Mouse (Mus musculus) forebrain, embryonic 12.5 days (tissue): Measurements from ENCODE around the gene Med24. TPM values are rescaled to one million over a fixed set of nuclear protein-coding genes. Genes with fewer than 3 reads are reported as not detected.

ENCODE experiments used
- ATAC-seq: fragments of 200-750 bp; cut with Nextera tagmentation; 2 replicates; pipeline ENCODE4 v1.8.0; 2017; ENCODE audit warnings: moderate TSS enrichment; ENCODE audit not compliant: low FRiP score
- H3K27ac ChIP-seq: fragments of 300-500 bp; sonication (generic); 2 replicates; pipeline ENCODE4 v1.5.1; 2016; ENCODE audit warnings: mild to moderate bottlenecking
- H3K27me3 ChIP-seq: fragments of 300-500 bp; sonication (generic); 2 replicates; pipeline ENCODE4 v1.6.1; 2016; ENCODE audit warnings: mild to moderate bottlenecking
- H3K36me3 ChIP-seq: fragments of 300-500 bp; sonication (generic); replicated peaks from 2 replicates; pipeline ENCODE4 v1.6.1; 2016; ENCODE audit warnings: mild to moderate bottlenecking
- H3K4me1 ChIP-seq: fragments of 300-500 bp; sonication (generic); 2 replicates; pipeline ENCODE4 v1.6.1; 2016
- H3K4me2 ChIP-seq: fragments of 300-500 bp; sonication (generic); 2 replicates; pipeline ENCODE4 v1.6.1; 2016; ENCODE audit warnings: mild to moderate bottlenecking, moderate library complexity
- H3K4me3 ChIP-seq: fragments of 300-500 bp; sonication (generic); replicated peaks from 2 replicates; pipeline ENCODE4 v1.5.1; 2016; ENCODE audit warnings: mild to moderate bottlenecking
- H3K9ac ChIP-seq: fragments of 300-500 bp; sonication (generic); 2 replicates; pipeline ENCODE4 v1.6.1; 2016; ENCODE audit warnings: mild to moderate bottlenecking
- H3K9me3 ChIP-seq: fragments of 300-500 bp; sonication (generic); 2 replicates; pipeline ENCODE4 v1.6.1; 2016
- WGBS: fragments of 180-500 bp; shearing (Covaris S2); methylation state at CpG from one replicate; pipeline ENCODE4 v1.1.7; 2016; 5-methylcytosine and 5-hydroxymethylcytosine counted together
- polyA plus RNA-seq: library from polyadenylated mRNA; unstranded; fragments of >200 nt; fragmentation: Nextera tagmentation; extraction: Ambion mirVana; gene quantifications from 2 replicates; pipeline ENCODE4 v1.2.1, GENCODE M21; 2016

The Med24 gene
- polyA plus RNA-seq, 1 experiment from 2014 or later: 88.1 TPM

GRCm38 (mm10) chr11:98762756-98763501 lies 33.7 kb upstream of the Med24 start:
- ATAC-seq: no peak

GRCm38 (mm10) chr11:98761939-98762338 lies 32.7 kb upstream of the Med24 start:
- H3K36me3 ChIP-seq: peaks cover 68% of the 10 kb centered on the region
- H3K27ac ChIP-seq: no peak overlapping the region
- no peak for ATAC-seq
- no peak overlapping the region for H3K9ac ChIP-seq
- no peaks in the 10 kb centered on the region for H3K27me3 ChIP-seq
- H3K4me1 ChIP-seq: peaks cover 19% of the 10 kb centered on the region
- no peaks in the 10 kb centered on the region for H3K9me3 ChIP-seq
- no peak overlapping the region for H3K4me2 ChIP-seq
- H3K4me3 ChIP-seq: no peak overlapping the region
- WGBS: 93% methylated on average over 4 of the region's 4 CpGs

More at GRCm38 (mm10) chr11:98762756-98763501, 33.7 kb upstream of the Med24 start:
- no peak overlapping the region for H3K4me3 ChIP-seq
- H3K36me3 ChIP-seq: peaks cover 60% of the 10 kb centered on the region
- H3K27ac ChIP-seq: no peak overlapping the region
- H3K4me1 ChIP-seq: peaks cover 29% of the 10 kb centered on the region
- H3K27me3 ChIP-seq: no peaks in the 10 kb centered on the region
- H3K9me3 ChIP-seq: no peaks in the 10 kb centered on the region
- H3K9ac ChIP-seq: no peak overlapping the region
- WGBS: 68% methylated on average over 17 of the region's 17 CpGs
- H3K4me2 ChIP-seq: no peak overlapping the region

- H3K36me3 ChIP-seq: peaks cover 54% of the 10 kb centered on the region
- ATAC-seq: no peak
- H3K9ac ChIP-seq: no peak overlapping the region
- no peak overlapping the region for H3K4me3 ChIP-seq
- no peak overlapping the region for H3K27ac ChIP-seq
- no peaks in the 10 kb centered on the region for H3K9me3 ChIP-seq
- WGBS: 85% methylated on average over 12 of the region's 12 CpGs
- H3K4me2 ChIP-seq: no peak overlapping the region
- peaks cover 25% of the 10 kb centered on the region for H3K4me1 ChIP-seq
- H3K27me3 ChIP-seq: no peaks in the 10 kb centered on the region
Observed at GRCm38 (mm10) chr11:98756711-98757110, 27.5 kb upstream of the Med24 start.

GRCm38 (mm10) chr11:98755726-98756380 lies 26.6 kb upstream of the Med24 start:
- WGBS: 93% methylated on average over 6 of the region's 6 CpGs
- Histone ChIP-seq H3K4me1 (peaks cover 34% of the 10 kb centered on the region), H3K27me3 (no peaks in the 10 kb centered on the region), H3K9ac (no peak overlapping the region), H3K4me2 (no peak overlapping the region), H3K36me3 (peaks cover 49% of the 10 kb centered on the region), H3K4me3 (no peak overlapping the region), H3K27ac (no peak overlapping the region), H3K9me3 (no peaks in the 10 kb centered on the region)
- no peak for ATAC-seq

- peak overlapping the region; percentile 53; the same call in 1 of the 2 replicates for H3K27ac ChIP-seq
- no peak overlapping the region for H3K4me2 ChIP-seq
- peaks cover 42% of the 10 kb centered on the region for H3K36me3 ChIP-seq
- H3K4me1 ChIP-seq: peaks cover 45% of the 10 kb centered on the region
- H3K9me3 ChIP-seq: no peaks in the 10 kb centered on the region
- ATAC-seq: peak; percentile 59
- 25% methylated on average over 7 of the region's 7 CpGs for WGBS
- H3K9ac ChIP-seq: peak overlapping the region; percentile 12; the same call in 1 of the 2 replicates
- no peak overlapping the region for H3K4me3 ChIP-seq
- no peaks in the 10 kb centered on the region for H3K27me3 ChIP-seq
Observed at GRCm38 (mm10) chr11:98754621-98755181, 25.5 kb upstream of the Med24 start.

GRCm38 (mm10) chr11:98754151-98754620 lies 25.0 kb upstream of the Med24 start:
- no peaks in the 10 kb centered on the region for H3K27me3 ChIP-seq
- H3K36me3 ChIP-seq: peaks cover 40% of the 10 kb centered on the region
- peak overlapping the region; percentile 53 for H3K27ac ChIP-seq
- H3K9me3 ChIP-seq: no peaks in the 10 kb centered on the region
- H3K4me3 ChIP-seq: no peak overlapping the region
- no peak overlapping the region for H3K4me2 ChIP-seq
- H3K4me1 ChIP-seq: peaks cover 51% of the 10 kb centered on the region
- peak overlapping the region; percentile 12; the same call in 1 of the 2 replicates for H3K9ac ChIP-seq
- WGBS: 78% methylated on average over 9 of the region's 9 CpGs
- no peak for ATAC-seq

- H3K27ac ChIP-seq: no peak overlapping the region
- no peak overlapping the region for H3K4me3 ChIP-seq
- H3K9me3 ChIP-seq: no peaks in the 10 kb centered on the region
- 92% methylated on average over 5 of the region's 5 CpGs for WGBS
- H3K27me3 ChIP-seq: no peaks in the 10 kb centered on the region
- H3K9ac ChIP-seq: no peak overlapping the region
- peaks cover 31% of the 10 kb centered on the region for H3K36me3 ChIP-seq
- H3K4me1 ChIP-seq: peaks cover 60% of the 10 kb centered on the region
- no peak overlapping the region for H3K4me2 ChIP-seq
- ATAC-seq: no peak
Observed at GRCm38 (mm10) chr11:98753264-98753663, 24.0 kb upstream of the Med24 start.

- Histone ChIP-seq H3K9ac (no peak overlapping the region), H3K4me1 (peaks cover 66% of the 10 kb centered on the region)
Observed at GRCm38 (mm10) chr11:98752562-98753140, 23.4 kb upstream of the Med24 start.

GRCm38 (mm10) chr11:98751221-98751782 lies 22.1 kb upstream of the Med24 start:
- H3K4me2 ChIP-seq: peak overlapping the region; percentile 50
- ATAC-seq: peak; percentile 9; the same call in 1 of the 2 replicates
- H3K27me3 ChIP-seq: no peaks in the 10 kb centered on the region
- peaks cover 79% of the 10 kb centered on the region for H3K4me1 ChIP-seq
- WGBS: 26% methylated on average over 6 of the region's 6 CpGs
- peak overlapping the region; percentile 42 for H3K9ac ChIP-seq
- H3K27ac ChIP-seq: peak overlapping the region; percentile 94
- 0 out of 2 replicates have a peak overlapping the region, but pooled peaks have one; percentile 13 for H3K4me3 ChIP-seq
- no peaks in the 10 kb centered on the region for H3K9me3 ChIP-seq
- peaks cover 17% of the 10 kb centered on the region for H3K36me3 ChIP-seq

More at GRCm38 (mm10) chr11:98752562-98753140, 23.4 kb upstream of the Med24 start:
- 91% methylated on average over 10 of the region's 10 CpGs for WGBS
- ATAC-seq: no peak
- Histone ChIP-seq H3K9me3 (no peaks in the 10 kb centered on the region), H3K4me3 (no peak overlapping the region), H3K4me2 (no peak overlapping the region), H3K36me3 (peaks cover 27% of the 10 kb centered on the region), H3K27me3 (no peaks in the 10 kb centered on the region), H3K27ac (no peak overlapping the region)

GRCm38 (mm10) chr11:98750351-98751201 lies 21.3 kb upstream of the Med24 start:
- Histone ChIP-seq H3K4me3 (peak overlapping the region; percentile 13), H3K27ac (peak overlapping the region; percentile 94), H3K4me2 (peak overlapping the region; percentile 50), H3K9me3 (no peaks in the 10 kb centered on the region), H3K9ac (peak overlapping the region; percentile 42), H3K36me3 (peaks cover 12% of the 10 kb centered on the region), H3K27me3 (no peaks in the 10 kb centered on the region), H3K4me1 (peaks cover 87% of the 10 kb centered on the region)
- ATAC-seq: peak; percentile 36; the same call in 1 of the 2 replicates
- WGBS: 34% methylated on average over 17 of the region's 17 CpGs

- Histone ChIP-seq H3K36me3 (peaks cover 12% of the 10 kb centered on the region), H3K27me3 (no peaks in the 10 kb centered on the region), H3K9ac (peak overlapping the region; percentile 55), H3K9me3 (no peaks in the 10 kb centered on the region), H3K4me3 (peak overlapping the region; percentile 16; the same call in 1 of the 2 replicates), H3K4me2 (peak overlapping the region; percentile 50), H3K27ac (peak overlapping the region; percentile 94), H3K4me1 (peaks cover 93% of the 10 kb centered on the region)
- no peak for ATAC-seq
- 33% methylated on average over 5 of the region's 5 CpGs for WGBS
Observed at GRCm38 (mm10) chr11:98749716-98750115, 20.5 kb upstream of the Med24 start.
